Comparison of ENCODE assay signal across 8 mouse cellular contexts in genomic region chr3:101778896-101779665, GRCm38 (mm10).
A peak's percentile ranks its signal among the peaks of the same experiment; 100 is the strongest.
DNase-seq lines count a peak whose midpoint lies in the region; TF ChIP-seq lines count a peak whose summit lies in the region.

No protein-coding gene starts in this region.

- no peak overlapping the region for H3K9ac ChIP-seq in heart, adult 2 months (ENCODE audit: low read depth, low read length)

- no peaks in the 10 kb centered on the region for H3K36me3 ChIP-seq in heart, adult 2 months (ENCODE audit: control insufficient read depth, insufficient read depth, low read length)

- 43% methylated on average over 16 of the region's 16 CpGs for WGBS in heart, adult 2 months

- intact Hi-C loops in heart, adult 2 months (cut with DNase I): loop anchor here (1.0 kb wide), 1 partner anchor 45 kb away; no protein-coding TSS in a partner anchor
- intact Hi-C loops in gastrocnemius, postnatal 14 days (cut with DNase I; ENCODE audit: low total_unique reads): no loop called here
- intact Hi-C loops in left cerebral cortex, postnatal 4 days (cut with DNase I): no loop called here

- no peaks in the 10 kb centered on the region for H3K79me2 ChIP-seq in heart, adult 2 months (replicated peaks; ENCODE audit: control insufficient read depth, insufficient read depth, low read length)

- no peaks in the 10 kb centered on the region for H3K27me3 ChIP-seq in heart, adult 2 months (ENCODE audit: control insufficient read depth, insufficient read depth, low read length)

- no peak overlapping the region for H3K4me3 ChIP-seq in heart, adult 2 months

- no peak for TF ChIP-seq POLR2A in heart, adult 2 months (IDR thresholded peaks at IDR 0.05; ENCODE audit: insufficient read depth, low read depth, low read length)

- TF ChIP-seq CTCF in heart, adult 2 months (IDR thresholded peaks at IDR 0.05): no peak

- H3K27ac ChIP-seq in heart, adult 2 months: peak overlapping the region; percentile 32

- TF ChIP-seq EP300 in heart, adult 2 months (IDR thresholded peaks at IDR 0.05; ENCODE audit: insufficient read depth, low read depth, low read length): no peak

- peaks cover 1% of the 10 kb centered on the region; the same call in 1 of the 2 replicates for H3K4me1 ChIP-seq in heart, adult 2 months (ENCODE audit: control insufficient read depth, insufficient read depth, low read length)

- peak; percentile 42 for DNase-seq in adrenal gland, adult 2 months
- DNase-seq in adrenal gland, postnatal 10 days: no peak
- peak in 1 of 2 experiments; percentile 60 for DNase-seq in heart, adult 2 months
- DNase-seq in kidney, adult 18-20 months: peak; percentile 25
- peak; percentile 53 for DNase-seq in lung, postnatal 36 days
- DNase-seq in thymus, postnatal 36 days: no peak
- DNase-seq in gastrocnemius, postnatal 14 days: no peak
- no peak for DNase-seq in left cerebral cortex, postnatal 4 days

Comparison
In these comparisons a context has a peak if more than half of its experiments do, and no peak if none do; other contexts are left out.
1. DNase-seq: peak in adrenal gland, adult 2 months (single experiment), kidney, adult 18-20 months (single experiment) and lung, postnatal 36 days (single experiment); none in adrenal gland, postnatal 10 days (single experiment), thymus, postnatal 36 days (0 of 2), gastrocnemius, postnatal 14 days (single experiment) and left cerebral cortex, postnatal 4 days (single experiment).